Mouse (Mus musculus) testis, postnatal 10 days (tissue): ENCODE data around the gene Gm20547.
A peak's percentile ranks its signal among the peaks of the same experiment; 100 is the strongest.

Experiments
- DNase-seq: peaks from one replicate; pipeline ENCODE4 v3.0.0; 2021; ENCODE audit warnings: low spot score

Gm20547 gene

DNA sequence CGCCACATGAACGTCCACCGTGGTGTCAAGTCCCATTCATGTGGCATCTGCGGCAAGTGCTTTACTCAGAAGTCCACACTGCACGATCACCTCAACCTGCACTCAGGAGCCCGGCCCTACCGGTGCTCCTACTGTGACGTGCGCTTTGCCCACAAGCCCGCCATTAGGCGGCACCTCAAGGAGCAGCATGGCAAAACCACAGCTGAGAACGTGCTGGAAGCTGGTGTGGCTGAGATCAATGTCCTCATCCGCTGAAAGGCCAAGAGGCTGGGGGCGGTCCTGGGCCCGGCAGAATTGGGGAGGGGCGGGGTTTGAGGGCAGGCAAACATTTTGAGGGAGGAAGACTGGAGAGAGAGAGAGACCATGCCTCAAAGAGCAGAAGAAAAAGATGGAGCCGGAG is 14.5 kb upstream of the Gm20547 start:
- no peak for DNase-seq

- DNase-seq = no peak
Observed at GRCm38 (mm10) chr17:34895724-34896123, 13.9 kb upstream of the Gm20547 start.

DNA sequence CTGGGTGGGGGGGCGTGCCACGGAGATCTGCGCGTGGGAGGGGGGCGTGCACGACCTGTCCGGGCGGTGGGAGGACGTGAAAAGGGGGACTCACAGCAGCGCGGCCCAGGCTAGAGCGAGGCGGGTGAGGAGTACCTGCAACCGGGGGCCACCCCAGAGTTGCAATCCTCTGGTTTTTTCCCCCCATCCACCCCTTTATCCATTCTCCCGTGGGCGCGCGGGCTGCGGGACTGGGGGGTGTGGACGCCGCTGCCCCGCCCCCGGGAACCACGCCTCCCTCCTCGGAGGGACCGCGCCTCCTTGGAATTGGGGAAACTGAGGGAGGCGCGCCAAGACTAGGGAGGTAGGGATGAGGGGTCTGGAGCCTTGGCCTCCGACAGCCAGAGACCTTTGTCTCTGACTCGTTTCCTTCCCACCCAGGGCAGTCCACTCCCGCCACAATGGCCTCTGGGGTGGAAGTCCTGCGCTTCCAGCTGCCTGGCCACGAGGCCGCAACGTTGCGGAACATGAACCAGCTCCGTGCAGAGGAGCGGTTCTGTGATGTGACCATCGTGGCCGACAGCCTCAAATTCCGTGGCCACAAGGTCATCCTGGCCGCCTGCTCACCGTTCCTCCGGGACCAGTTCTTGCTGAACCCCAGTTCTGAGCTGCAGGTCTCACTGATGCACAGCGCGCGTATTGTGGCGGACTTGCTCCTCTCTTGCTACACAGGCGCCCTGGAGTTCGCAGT is 13.1 kb upstream of the Gm20547 start:
- peak; percentile 85 for DNase-seq

GRCm38 (mm10) chr17:34894074-34894597 is 12.3 kb upstream of the Gm20547 start:
- DNase-seq = peak; percentile 98

GRCm38 (mm10) chr17:34893072-34893824 is 11.4 kb upstream of the Gm20547 start:
- DNase-seq = no peak

DNA sequence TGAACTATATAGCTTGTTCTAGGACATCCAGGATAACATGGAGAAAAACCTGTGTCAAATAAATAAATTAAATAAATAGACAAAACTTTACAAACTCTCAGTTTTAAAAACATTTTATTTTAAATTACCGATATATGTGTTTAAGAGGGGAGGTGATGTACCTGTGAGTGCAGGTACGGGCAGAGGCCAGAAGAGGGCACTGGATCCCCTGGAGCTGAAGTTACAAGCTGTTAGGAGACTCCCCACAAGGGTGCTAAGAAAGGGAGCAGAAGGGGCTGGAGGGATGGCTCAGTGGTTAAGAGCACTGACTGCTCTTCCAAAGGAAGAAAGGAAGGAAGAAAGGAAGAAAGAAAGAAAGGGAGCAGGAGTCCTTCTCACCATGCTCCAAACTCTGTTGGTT is 9.5 kb upstream of the Gm20547 start:
- no peak for DNase-seq

GRCm38 (mm10) chr17:34890074-34890743 is 8.4 kb upstream of the Gm20547 start:
- no peak for DNase-seq

GRCm38 (mm10) chr17:34887942-34888341 is 6.1 kb upstream of the Gm20547 start:
- no peak for DNase-seq

- DNase-seq = no peak
Observed at GRCm38 (mm10) chr17:34885615-34886014, 3.8 kb upstream of the Gm20547 start.

GRCm38 (mm10) chr17:34884704-34885103 is 2.9 kb upstream of the Gm20547 start:
- no peak for DNase-seq

DNA sequence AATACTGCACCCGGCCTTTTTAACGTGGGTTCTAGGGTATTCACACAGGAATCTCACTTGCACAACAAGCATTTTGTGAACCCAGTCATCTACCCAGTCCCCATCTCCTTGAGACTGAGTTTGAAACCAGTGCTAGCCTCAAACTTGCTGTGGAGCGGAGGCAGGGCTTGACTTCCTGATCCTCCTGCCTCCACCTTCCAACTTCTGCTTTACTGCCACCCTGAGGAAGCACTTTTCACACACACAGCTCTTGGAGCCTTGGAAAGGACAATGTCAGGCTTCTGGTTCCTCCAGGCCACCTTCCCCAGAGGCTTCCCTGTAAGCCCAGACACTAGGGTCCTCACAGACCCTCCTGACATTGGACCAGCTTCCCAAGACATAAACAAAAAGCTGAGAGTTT is 1.5 kb upstream of the Gm20547 start:
- no peak for DNase-seq

DNA sequence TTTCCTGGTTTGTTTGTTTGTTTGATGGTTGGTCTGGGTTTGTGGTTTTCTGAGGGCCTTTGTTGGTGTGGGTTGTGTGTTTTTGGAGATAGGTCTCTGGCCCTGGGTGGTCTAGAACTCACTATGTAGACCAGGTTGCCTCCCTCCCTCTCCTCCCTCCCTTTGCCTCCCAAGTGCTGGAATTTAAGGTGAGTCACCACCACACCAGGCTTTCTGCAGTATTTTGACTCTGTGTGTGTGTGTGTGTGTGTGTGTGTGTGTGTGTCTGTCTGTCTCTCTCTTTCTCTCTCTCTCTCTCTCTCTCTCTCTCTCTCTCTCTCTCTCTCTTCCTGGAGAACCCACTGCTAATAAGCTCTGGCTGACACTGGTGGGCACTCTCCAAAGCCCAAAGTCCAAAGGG is 676 bp downstream of the Gm20547 start:
- DNase-seq = no peak

GRCm38 (mm10) chr17:34879336-34879879 is 2.4 kb downstream of the Gm20547 start, which contains the start of gene Zbtb12:
Gene Zbtb12 (plus strand): TSS chr17:34879483.
- no peak for DNase-seq

DNA sequence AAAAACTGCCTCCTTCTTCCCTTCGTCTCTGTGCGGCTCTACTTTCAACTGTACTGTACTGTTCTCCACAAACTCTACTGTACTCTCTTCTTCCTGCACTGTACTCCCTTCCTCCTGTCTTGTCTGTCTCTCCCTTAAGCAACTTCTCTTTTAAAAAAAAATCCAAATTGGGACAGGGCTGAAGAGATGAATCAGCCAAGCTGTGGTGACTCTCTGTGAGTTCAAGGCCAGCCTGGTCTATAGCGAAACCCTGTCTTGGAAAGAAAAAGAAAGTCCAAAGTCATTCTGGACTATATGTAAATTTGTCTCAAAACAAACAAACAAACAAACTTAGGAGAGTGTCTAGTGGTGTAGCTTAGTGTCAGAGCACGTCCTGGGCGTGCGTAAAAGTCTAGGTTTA is 7.5 kb downstream of the Gm20547 start:
- DNase-seq = no peak

DNA sequence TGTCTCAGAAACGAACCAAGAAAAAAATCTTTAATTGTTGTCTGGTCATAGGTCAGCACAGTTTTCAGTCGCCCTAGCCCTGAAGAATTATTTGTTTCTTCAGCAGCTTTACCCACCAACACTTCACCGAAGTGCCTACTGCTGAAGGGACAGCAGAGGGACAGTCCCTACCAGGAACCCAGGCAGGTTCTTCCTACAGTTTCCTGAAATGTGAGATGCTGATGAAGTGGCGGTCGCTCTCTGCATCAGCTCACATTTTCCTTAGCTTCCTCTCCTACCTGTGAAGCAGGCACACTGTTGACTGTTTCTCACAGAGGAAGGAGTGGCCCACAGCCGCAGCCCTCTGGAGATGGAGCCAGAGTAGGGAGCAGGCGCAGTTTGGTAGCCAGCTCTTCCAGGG is 15.9 kb downstream of the Gm20547 start:
- no peak for DNase-seq

GRCm38 (mm10) chr17:34862416-34863081 is 19.3 kb downstream of the Gm20547 start, which contains the start of gene Cfb:
Gene Cfb (minus strand): TSS chr17:34862518.
- DNase-seq = no peak

- DNase-seq = no peak
Observed at GRCm38 (mm10) chr17:34861704-34862415, 20.0 kb downstream of the Gm20547 start.

DNA sequence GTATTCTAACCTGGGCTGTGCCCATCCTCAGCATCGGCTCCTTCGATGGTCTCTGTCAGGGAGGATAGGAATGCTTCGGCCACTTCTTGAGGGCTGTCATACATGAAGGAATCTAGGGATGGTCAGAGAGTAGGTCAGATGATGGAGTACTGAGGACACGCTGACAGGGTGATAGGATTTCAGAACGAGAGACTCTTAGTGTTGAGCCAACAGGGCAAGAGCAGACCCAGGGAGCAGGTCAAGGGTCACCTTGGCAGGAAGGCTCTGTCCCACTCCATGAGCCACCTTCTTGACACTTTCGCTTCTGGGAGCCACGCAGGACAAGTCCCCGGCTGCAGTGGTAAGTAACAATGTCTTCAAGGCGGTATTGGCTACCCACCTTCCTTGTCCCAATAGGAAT is 21.3 kb downstream of the Gm20547 start:
- DNase-seq = no peak

GRCm38 (mm10) chr17:34858670-34859069 is 23.2 kb downstream of the Gm20547 start:
- no peak for DNase-seq

GRCm38 (mm10) chr17:34855825-34856224 is 26.0 kb downstream of the Gm20547 start:
- DNase-seq = peak; percentile 76

- no peak for DNase-seq
Observed at GRCm38 (mm10) chr17:34854761-34855160, 27.1 kb downstream of the Gm20547 start.
